ENCODE assay signal across 9 mouse cellular contexts in genomic region chr14:122883821-122884584, GRCm38 (mm10). TPM values are rescaled to one million over a fixed set of nuclear protein-coding genes. Genes with fewer than 3 reads are reported as not detected.
DNase-seq lines count a peak whose midpoint lies in the region; ATAC-seq and TF ChIP-seq lines count a peak whose summit lies in the region.
"Had no signal": no experiment of that assay in that cellular context is flagged by ENCODE, and none has a peak within 500 bp of the region (broad histone marks: within the 10 kb centered on the region; RNA-seq: fewer than 3 reads in every experiment).

No protein-coding gene starts in this region.

- no peaks in the 10 kb centered on the region for H3K9me3 ChIP-seq in hindbrain, embryonic 10.5 days
- no peaks in the 10 kb centered on the region for H3K9me3 ChIP-seq in midbrain, embryonic 16.5 days (replicated peaks; ENCODE audit: control insufficient read depth, low read length, poor library complexity, severe bottlenecking)
- H3K9me3 ChIP-seq: limb, embryonic 12.5 days had no signal

- no peak for TF ChIP-seq POLR2A in brain, embryonic 14.5 days (IDR thresholded peaks at IDR 0.05; ENCODE audit: borderline replicate concordance, extremely low read depth, insufficient read depth, insufficient read length, poor library complexity, severe bottlenecking)

- H3K9ac ChIP-seq in midbrain, embryonic 16.5 days (ENCODE audit: low read depth, low read length) = no peak overlapping the region
- H3K9ac ChIP-seq: limb, embryonic 12.5 days had no signal

- H3K4me2 ChIP-seq in midbrain, embryonic 16.5 days (ENCODE audit: low read length) = no peak overlapping the region
- H3K4me2 ChIP-seq: limb, embryonic 12.5 days had no signal

- H3K27me3 ChIP-seq in hindbrain, embryonic 10.5 days (ENCODE audit: insufficient read depth, poor library complexity, severe bottlenecking) = no peaks in the 10 kb centered on the region
- H3K27me3 ChIP-seq in midbrain, embryonic 16.5 days (ENCODE audit: control insufficient read depth, insufficient read depth, low read depth, low read length) = no peaks in the 10 kb centered on the region

- intact Hi-C loops in left cerebral cortex, adult 2 months (cut with DNase I) = no loop called here
- intact Hi-C loops in left cerebral cortex, postnatal 36 days (cut with DNase I) = no loop called here

- H3K36me3 ChIP-seq in hindbrain, embryonic 10.5 days = no peaks in the 10 kb centered on the region
- no peaks in the 10 kb centered on the region for H3K36me3 ChIP-seq in midbrain, embryonic 16.5 days (ENCODE audit: control insufficient read depth, insufficient read depth, low read length)
- H3K36me3 ChIP-seq: limb, embryonic 12.5 days had no signal

- peak overlapping the region; percentile 5; the same call in 1 of the 2 replicates for H3K27ac ChIP-seq in left cerebral cortex, adult 2 months
- peak overlapping the region; percentile 77 for H3K27ac ChIP-seq in hindbrain, embryonic 10.5 days
- no peak overlapping the region for H3K27ac ChIP-seq in midbrain, embryonic 16.5 days (ENCODE audit: low read length)
- H3K27ac ChIP-seq: limb, embryonic 12.5 days had no signal

- DNase-seq in left cerebral cortex, adult 2 months (ENCODE audit: extremely low spot score in 1 of 2, low spot score in 2 of 2) = no peak
- DNase-seq in left cerebral cortex, adult 18-20 months (ENCODE audit: low spot score in 2 of 2) = no peak
- peak; percentile 95 for DNase-seq in brain, embryonic 14.5 days (ENCODE audit: low read depth)
- no peak for DNase-seq in hindbrain, embryonic 10.5 days (ENCODE audit: low spot score)
- no peak for DNase-seq in gastrocnemius, postnatal 4 days (ENCODE audit: low spot score in 2 of 2)
- DNase-seq in left cerebral cortex, postnatal 36 days (ENCODE audit: low spot score in 2 of 2) = no peak

- 70% methylated on average over 10 of the region's 10 CpGs for WGBS in hindbrain, embryonic 10.5 days
- 27% methylated on average over 10 of the region's 10 CpGs for WGBS in midbrain, embryonic 16.5 days

- H3K4me1 ChIP-seq in hindbrain, embryonic 10.5 days (replicated peaks) = peaks cover 35% of the 10 kb centered on the region
- H3K4me1 ChIP-seq in midbrain, embryonic 16.5 days (ENCODE audit: control insufficient read depth, insufficient read depth, low read length) = peaks cover 16% of the 10 kb centered on the region

- ATAC-seq in midbrain, embryonic 16.5 days = peak; percentile 46; the same call in 1 of the 2 replicates
- no peak for ATAC-seq in erythroid progenitor cell, adult 5-6 weeks (replicated peaks; ENCODE audit: low FRiP score, poor library complexity, severe bottlenecking)

- no peak for TF ChIP-seq CTCF in left cerebral cortex, adult 2 months (IDR thresholded peaks at IDR 0.05)
- no peak for TF ChIP-seq CTCF in brain, embryonic 14.5 days (IDR thresholded peaks at IDR 0.05; ENCODE audit: borderline replicate concordance, extremely low read depth, insufficient read depth, insufficient read length)

- no peak overlapping the region for H3K4me3 ChIP-seq in left cerebral cortex, adult 2 months
- no peak overlapping the region for H3K4me3 ChIP-seq in hindbrain, embryonic 10.5 days
- H3K4me3 ChIP-seq in midbrain, embryonic 16.5 days (ENCODE audit: low read depth, low read length) = no peak overlapping the region
- H3K4me3 ChIP-seq: limb, embryonic 12.5 days had no signal

RNA-seq across cellular contexts. Expression of gene Ggact, which starts 29.6 kb away (rescaled TPM):
- 10 to 100 TPM; 29.8 to 29.9 TPM for total RNA-seq in left cerebral cortex, adult 2 months (2021)
- total RNA-seq in left cerebral cortex, adult 18-20 months (2021) = 10 to 100 TPM; 36.7 to 40.9 TPM
- 6.1 and 8.4 TPM in 2 replicates for polyA plus RNA-seq in brain, embryonic 14.5 days (2012; rRNA removed)
- polyA plus RNA-seq in hindbrain, embryonic 10.5 days (2016; fragmentation: Nextera tagmentation; extraction: Ambion mirVana) = 4.3 and 5.8 TPM in 2 replicates
- polyA plus RNA-seq in midbrain, embryonic 16.5 days (2015; fragmentation: Nextera tagmentation; extraction: Ambion mirVana) = 6.8 and 8.7 TPM in 2 replicates
- 1 to 10 TPM; 7.5 to 9.4 TPM for total RNA-seq in gastrocnemius, postnatal 4 days (2021)
- total RNA-seq in erythroid progenitor cell, adult 5-6 weeks (2015; ENCODE audit: low replicate concordance) = 6.3 TPM in 1 of 2 replicates, not detected in the other
- 5.5 TPM in 1 of 2 replicates, not detected in the other for total RNA-seq in erythroid progenitor cell, adult 5-6 weeks (2017; ENCODE audit: low replicate concordance)
- 10 to 100 TPM; 28.8 to 32.1 TPM for total RNA-seq in left cerebral cortex, postnatal 36 days (2021)
